Mouse (Mus musculus) intestine, embryonic 15.5 days (tissue): Measurements from ENCODE around the gene Golga4. TPM values are rescaled to one million over a fixed set of nuclear protein-coding genes. Genes with fewer than 3 reads are reported as not detected.

Experiments used
- ATAC-seq: fragments of 200-750 bp; cut with Nextera tagmentation; 2 replicates; pipeline ENCODE4 v1.8.0; 2017; ENCODE audit warnings: moderate TSS enrichment, moderate library complexity
- H3K27ac ChIP-seq: fragments of 300-500 bp; sonication (generic); 2 replicates; pipeline ENCODE4 v1.5.1; 2015; ENCODE audit warnings: mild to moderate bottlenecking, inconsistent platforms
- H3K27me3 ChIP-seq: fragments of 300-500 bp; sonication (generic); replicated peaks from 2 replicates; pipeline ENCODE4 v1.6.1; 2015; ENCODE audit warnings: inconsistent platforms
- H3K36me3 ChIP-seq: fragments of 300-500 bp; sonication (generic); 2 replicates; pipeline ENCODE4 v1.6.1; 2015; ENCODE audit warnings: inconsistent platforms
- H3K4me1 ChIP-seq: fragments of 300-500 bp; sonication (generic); replicated peaks from 2 replicates; pipeline ENCODE4 v1.6.1; 2015; ENCODE audit warnings: inconsistent platforms
- H3K4me2 ChIP-seq: fragments of 300-500 bp; sonication (generic); replicated peaks from 2 replicates; pipeline ENCODE4 v1.6.1; 2015; ENCODE audit warnings: mild to moderate bottlenecking, inconsistent platforms
- H3K4me3 ChIP-seq: fragments of 300-500 bp; sonication (generic); replicated peaks from 2 replicates; pipeline ENCODE4 v1.5.1; 2015; ENCODE audit warnings: inconsistent platforms
- H3K9ac ChIP-seq: fragments of 300-500 bp; sonication (generic); 2 replicates; pipeline ENCODE4 v1.6.1; 2015; ENCODE audit warnings: inconsistent platforms
- H3K9me3 ChIP-seq: fragments of 300-500 bp; sonication (generic); 2 replicates; pipeline ENCODE4 v1.6.1; 2016; ENCODE audit warnings: inconsistent platforms
- WGBS: fragments of 180-500 bp; shearing (Covaris S2); methylation state at CpG from one replicate; pipeline ENCODE4 v1.1.7; 2015; 5-methylcytosine and 5-hydroxymethylcytosine counted together
- polyA plus RNA-seq: library from polyadenylated mRNA; unstranded; fragments of >200 nt; fragmentation: Nextera tagmentation; extraction: Ambion mirVana; gene quantifications from 2 replicates; pipeline ENCODE4 v1.2.1, GENCODE M21; 2015

Gene Golga4
- 59.5 and 61.6 TPM in 2 replicates for polyA plus RNA-seq

DNA sequence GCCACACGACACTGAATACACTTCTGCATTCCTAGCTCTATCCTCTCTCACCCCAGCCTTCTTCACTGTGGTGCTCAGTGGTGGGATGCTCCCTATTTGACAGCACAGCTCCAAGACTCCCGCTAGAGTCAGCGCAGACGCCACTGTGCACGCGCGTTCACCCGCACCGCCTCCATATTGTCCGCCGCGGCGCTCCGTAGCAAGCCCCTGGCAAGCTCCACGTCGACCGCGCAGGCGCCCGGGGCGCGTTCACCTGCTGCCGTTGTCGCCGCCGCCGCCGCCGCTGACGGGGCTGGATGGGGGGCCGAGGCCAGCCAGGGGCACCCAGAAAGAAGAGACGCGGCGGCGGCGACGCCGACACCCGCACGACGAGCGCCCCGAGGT lies at the start of gene Golga4:
TSS of gene Golga4 (plus strand) at position 248 of the 384 bp plus-strand sequence.
- peak within 1 kb of the TSS; percentile 84 for H3K27ac ChIP-seq
- H3K27me3 ChIP-seq: no peaks in the 10 kb centered on the region
- peak within 1 kb of the TSS; percentile 92 for H3K4me3 ChIP-seq
- WGBS: under 1% methylated on average over 43 of the region's 43 CpGs
- peak within 1 kb of the TSS; percentile 94 for H3K4me2 ChIP-seq
- ATAC-seq: peak; percentile 85
- H3K4me1 ChIP-seq: peaks cover 25% of the 10 kb centered on the region
- H3K9ac ChIP-seq: peak within 1 kb of the TSS; percentile 89
- H3K9me3 ChIP-seq: no peaks in the 10 kb centered on the region
- no peaks in the 10 kb centered on the region for H3K36me3 ChIP-seq

DNA sequence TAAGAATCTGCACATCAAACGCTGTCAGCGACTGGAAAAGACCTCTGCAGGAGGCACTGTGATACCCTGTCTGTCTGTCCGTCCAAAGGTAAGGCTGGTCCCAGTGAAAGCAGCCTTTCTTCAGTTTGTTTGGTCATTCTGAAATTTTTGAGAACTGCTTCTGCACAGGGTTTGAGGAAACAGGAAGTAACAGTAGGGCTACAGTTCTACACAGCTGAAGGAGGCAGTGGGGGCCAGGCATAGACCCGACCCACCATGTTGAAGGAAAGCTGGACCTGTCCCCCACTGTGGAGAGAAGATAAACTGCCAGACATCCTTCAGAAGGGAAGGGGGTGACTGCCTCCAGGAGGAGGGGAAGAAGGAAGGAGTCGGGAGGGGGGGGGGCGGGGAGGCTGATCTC lies 49.7 kb upstream of the Golga4 start:
- WGBS: 34% methylated on average over 6 of the region's 6 CpGs
- H3K9me3 ChIP-seq: no peaks in the 10 kb centered on the region
- H3K27me3 ChIP-seq: no peaks in the 10 kb centered on the region
- H3K4me2 ChIP-seq: no peak overlapping the region
- H3K27ac ChIP-seq: no peak overlapping the region
- no peak overlapping the region for H3K4me3 ChIP-seq
- no peaks in the 10 kb centered on the region for H3K4me1 ChIP-seq
- no peak overlapping the region for H3K9ac ChIP-seq
- no peak for ATAC-seq
- no peaks in the 10 kb centered on the region for H3K36me3 ChIP-seq

DNA sequence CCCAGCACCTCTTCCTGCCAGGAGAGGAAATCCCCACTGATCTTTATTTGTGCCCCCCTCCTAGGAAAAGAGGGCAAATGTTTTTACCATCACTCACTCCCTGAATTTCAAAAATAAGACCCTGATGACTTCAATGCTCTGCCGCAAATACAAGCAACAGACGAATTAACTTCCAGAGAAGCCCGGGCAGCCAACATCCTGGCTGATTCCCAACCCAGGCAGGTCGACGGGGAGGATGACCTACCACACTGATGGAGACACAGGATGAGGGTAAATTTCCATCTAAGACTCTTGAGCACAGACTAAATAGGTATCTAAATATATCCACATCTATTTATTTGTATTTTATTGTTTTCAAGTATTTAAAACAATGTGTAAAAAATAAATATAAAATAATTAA lies 48.0 kb upstream of the Golga4 start:
- H3K4me2 ChIP-seq: no peak overlapping the region
- no peak for ATAC-seq
- no peak overlapping the region for H3K4me3 ChIP-seq
- H3K27ac ChIP-seq: no peak overlapping the region
- 16% methylated on average over 5 of the region's 5 CpGs for WGBS
- H3K9me3 ChIP-seq: no peaks in the 10 kb centered on the region
- H3K36me3 ChIP-seq: no peaks in the 10 kb centered on the region
- no peak overlapping the region for H3K9ac ChIP-seq
- H3K4me1 ChIP-seq: no peaks in the 10 kb centered on the region
- no peaks in the 10 kb centered on the region for H3K27me3 ChIP-seq

DNA sequence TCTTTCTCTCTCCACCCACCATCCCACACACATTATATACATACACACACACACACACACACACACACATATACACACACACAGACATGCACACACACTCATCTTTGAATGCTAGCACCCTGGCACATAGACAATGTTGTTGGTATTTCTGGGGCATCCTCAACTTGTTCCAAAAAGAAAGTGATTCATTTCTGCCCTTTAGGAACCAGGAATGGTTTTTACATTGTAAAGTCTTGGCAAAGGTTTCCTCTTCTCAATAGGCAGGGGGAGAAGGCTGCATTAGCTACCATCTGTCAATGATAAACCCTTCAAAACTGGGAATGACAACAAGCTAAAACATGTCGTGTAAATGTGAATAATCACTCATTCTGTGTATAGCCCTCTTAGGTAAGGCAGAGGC lies 42.0 kb upstream of the Golga4 start:
- H3K4me3 ChIP-seq: no peak overlapping the region
- no peak overlapping the region for H3K4me2 ChIP-seq
- no peaks in the 10 kb centered on the region for H3K4me1 ChIP-seq
- no peaks in the 10 kb centered on the region for H3K9me3 ChIP-seq
- no peak overlapping the region for H3K27ac ChIP-seq
- peaks cover 17% of the 10 kb centered on the region for H3K27me3 ChIP-seq
- no peak overlapping the region for H3K9ac ChIP-seq
- ATAC-seq: no peak
- WGBS: 65% methylated on average over 1 of the region's 1 CpGs
- no peaks in the 10 kb centered on the region for H3K36me3 ChIP-seq

DNA sequence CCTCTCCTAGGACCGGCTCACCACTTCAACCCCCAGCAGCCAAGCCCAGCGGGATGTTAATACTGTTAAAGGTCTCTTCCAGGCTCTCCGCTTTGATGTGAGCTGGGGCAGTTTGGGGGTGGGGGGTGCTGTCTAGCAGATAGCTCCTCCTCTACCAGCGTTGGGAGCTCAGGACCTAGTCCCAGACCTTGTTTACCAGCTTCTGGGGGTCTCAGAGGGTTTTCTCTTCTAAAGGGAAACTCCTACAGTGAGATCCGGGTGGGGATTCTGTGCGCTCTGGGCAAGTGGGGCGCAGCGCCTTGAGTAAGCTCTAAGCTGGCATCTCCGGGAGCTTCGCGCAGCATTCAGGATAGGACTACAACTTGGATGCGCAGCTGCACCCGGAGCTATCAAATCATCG lies 37.8 kb upstream of the Golga4 start:
- H3K9ac ChIP-seq: no peak overlapping the region
- no peak overlapping the region for H3K4me3 ChIP-seq
- H3K36me3 ChIP-seq: no peaks in the 10 kb centered on the region
- no peak overlapping the region for H3K27ac ChIP-seq
- 4% methylated on average over 14 of the region's 14 CpGs for WGBS
- H3K9me3 ChIP-seq: no peaks in the 10 kb centered on the region
- no peak overlapping the region for H3K4me2 ChIP-seq
- ATAC-seq: no peak
- H3K27me3 ChIP-seq: peaks cover 38% of the 10 kb centered on the region
- H3K4me1 ChIP-seq: no peaks in the 10 kb centered on the region

DNA sequence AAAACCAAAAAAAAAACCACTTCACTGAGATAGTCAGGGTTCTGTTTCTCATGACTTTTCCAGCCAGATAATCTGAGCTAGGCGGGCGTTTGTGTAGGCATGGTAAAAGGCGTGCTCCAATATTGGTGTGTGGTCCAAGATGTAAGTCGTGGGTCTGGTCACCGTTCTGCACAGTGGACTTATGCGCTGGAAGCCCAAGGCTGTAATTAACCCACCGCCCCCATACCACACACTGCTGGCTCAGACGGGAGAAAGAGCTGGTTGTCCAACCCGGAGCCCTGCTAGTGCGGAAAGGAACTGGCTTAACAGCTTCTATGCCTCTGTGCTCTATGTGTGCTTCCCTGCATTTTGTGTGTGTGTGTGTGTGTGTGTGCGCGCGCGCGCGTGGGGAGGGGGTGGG lies 36.8 kb upstream of the Golga4 start:
- Histone ChIP-seq H3K4me2 (no peak overlapping the region), H3K4me1 (no peaks in the 10 kb centered on the region), H3K27ac (no peak overlapping the region), H3K27me3 (peaks cover 38% of the 10 kb centered on the region), H3K36me3 (no peaks in the 10 kb centered on the region), H3K9ac (no peak overlapping the region), H3K9me3 (no peaks in the 10 kb centered on the region), H3K4me3 (no peak overlapping the region)
- WGBS: 14% methylated on average over 16 of the region's 16 CpGs
- ATAC-seq: no peak

DNA sequence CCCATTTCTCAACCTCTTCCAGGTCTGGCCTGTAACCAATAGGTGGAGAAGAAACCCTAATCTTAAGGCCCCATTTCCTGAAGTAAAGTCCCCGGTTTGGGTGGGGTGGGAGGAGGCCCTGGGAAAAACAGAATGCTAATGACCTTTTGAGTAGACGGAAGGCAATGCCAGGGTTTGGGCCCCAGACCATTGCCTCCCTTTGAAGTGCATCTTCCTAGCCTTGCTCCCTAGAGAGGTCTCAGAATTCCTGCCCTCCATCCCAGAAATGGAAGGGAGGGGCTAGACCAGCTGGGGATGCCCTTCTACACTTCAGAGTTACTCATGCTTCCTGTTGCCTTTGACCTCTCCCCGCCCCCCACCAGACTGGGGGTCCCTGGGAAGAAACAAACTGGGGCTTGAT lies 34.8 kb upstream of the Golga4 start:
- H3K27ac ChIP-seq: no peak overlapping the region
- no peaks in the 10 kb centered on the region for H3K36me3 ChIP-seq
- H3K27me3 ChIP-seq: peaks cover 53% of the 10 kb centered on the region
- H3K9me3 ChIP-seq: no peaks in the 10 kb centered on the region
- no peak overlapping the region for H3K9ac ChIP-seq
- H3K4me2 ChIP-seq: no peak overlapping the region
- no peak for ATAC-seq
- H3K4me1 ChIP-seq: no peaks in the 10 kb centered on the region
- WGBS: 33% methylated on average over 3 of the region's 3 CpGs
- no peak overlapping the region for H3K4me3 ChIP-seq

DNA sequence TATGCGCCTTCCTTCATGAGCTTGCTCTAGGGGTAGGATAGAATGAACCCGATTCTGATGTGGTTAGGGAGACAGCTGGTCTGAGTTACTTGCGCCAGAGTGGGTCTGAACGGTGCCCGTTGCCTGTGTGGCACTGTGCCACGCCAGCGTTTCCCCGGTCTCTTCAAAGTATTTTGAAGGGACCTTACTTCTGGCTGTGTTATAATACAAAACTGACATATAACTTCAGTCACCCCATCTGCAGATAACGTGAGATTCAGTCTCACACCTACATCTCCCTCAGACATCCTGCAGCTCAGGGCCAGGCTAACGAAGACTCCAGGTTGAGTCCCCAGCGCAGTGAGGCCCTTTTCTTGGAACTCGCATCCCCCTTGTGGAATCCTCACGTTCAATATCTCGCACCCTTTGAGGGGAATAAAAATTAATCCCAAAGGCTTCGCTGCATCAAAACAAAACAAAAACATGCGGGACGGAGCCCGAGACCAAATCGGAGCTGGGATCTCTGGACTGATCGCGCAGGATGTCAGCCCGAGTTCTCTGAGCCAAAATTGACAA lies 29.8 kb upstream of the Golga4 start:
- peak overlapping the region; percentile 87; the same call in 1 of the 2 replicates for H3K4me2 ChIP-seq
- no peak overlapping the region for H3K27ac ChIP-seq
- no peaks in the 10 kb centered on the region for H3K9me3 ChIP-seq
- no peak for ATAC-seq
- H3K4me1 ChIP-seq: peaks cover 20% of the 10 kb centered on the region
- H3K36me3 ChIP-seq: no peaks in the 10 kb centered on the region
- H3K9ac ChIP-seq: no peak overlapping the region
- WGBS: 3% methylated on average over 22 of the region's 22 CpGs
- H3K4me3 ChIP-seq: no peak overlapping the region
- peaks cover 66% of the 10 kb centered on the region for H3K27me3 ChIP-seq

DNA sequence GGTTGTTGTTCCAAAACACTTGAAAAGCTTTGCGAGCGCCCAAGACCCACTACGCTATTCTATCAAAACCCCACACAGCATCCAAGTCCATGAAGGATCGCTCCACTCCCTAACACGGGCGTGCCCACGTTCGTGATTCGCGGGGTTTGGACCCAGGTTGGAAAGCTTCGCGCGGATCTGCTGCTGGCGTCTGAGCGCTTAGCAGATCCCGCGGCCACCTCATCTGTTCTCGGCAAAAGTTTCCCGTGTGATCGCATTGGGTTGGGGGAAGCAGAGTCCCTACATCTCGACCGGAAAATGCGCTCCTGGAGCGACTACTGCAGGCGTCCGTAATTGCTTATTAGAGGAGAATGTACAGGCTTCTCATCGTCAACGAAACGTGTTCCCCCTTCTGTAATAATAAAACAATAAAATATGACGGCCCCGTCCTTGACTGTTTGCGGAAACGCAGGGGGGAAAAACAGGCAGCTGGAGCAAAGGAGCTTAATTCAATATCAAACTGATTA lies 29.2 kb upstream of the Golga4 start:
- peaks cover 68% of the 10 kb centered on the region for H3K27me3 ChIP-seq
- H3K4me1 ChIP-seq: peaks cover 20% of the 10 kb centered on the region
- H3K4me3 ChIP-seq: peak overlapping the region; percentile 43; the same call in 1 of the 2 replicates
- under 1% methylated on average over 33 of the region's 33 CpGs for WGBS
- H3K4me2 ChIP-seq: peak overlapping the region; percentile 87
- H3K9me3 ChIP-seq: no peaks in the 10 kb centered on the region
- no peak overlapping the region for H3K27ac ChIP-seq
- no peak overlapping the region for H3K9ac ChIP-seq
- no peak for ATAC-seq
- no peaks in the 10 kb centered on the region for H3K36me3 ChIP-seq

DNA sequence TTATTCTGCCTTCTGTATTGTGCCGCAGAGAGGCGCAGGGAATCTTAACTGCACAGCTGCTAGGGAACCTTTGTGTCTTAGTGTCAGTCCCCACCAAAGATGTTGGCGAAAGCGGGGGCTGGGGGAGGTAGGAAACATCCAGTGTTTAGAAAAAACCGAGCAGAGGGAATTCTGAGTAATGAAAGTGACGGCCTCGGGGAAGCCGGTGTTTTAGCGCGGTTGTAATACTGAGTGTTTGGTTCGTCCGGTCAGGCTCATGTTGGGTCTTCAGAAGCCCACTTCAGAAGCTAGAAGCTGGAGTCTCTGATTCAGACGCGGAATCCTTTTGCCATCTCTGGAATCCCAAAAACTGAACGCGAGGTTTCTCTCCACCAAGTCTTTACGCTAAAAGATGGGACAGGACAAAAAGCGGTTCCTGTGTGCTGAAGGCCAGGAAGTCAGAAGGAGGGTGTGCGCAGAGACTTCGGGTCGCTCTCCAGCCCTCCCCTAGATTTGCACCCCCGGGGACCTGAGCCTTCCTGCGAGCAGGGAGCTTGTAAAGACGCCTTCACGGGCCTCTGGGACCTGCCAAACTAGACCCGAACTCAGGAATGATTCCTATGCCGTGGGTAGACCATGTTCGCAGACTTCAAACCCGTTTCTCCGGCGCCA lies 28.7 kb upstream of the Golga4 start:
- WGBS: under 1% methylated on average over 31 of the region's 31 CpGs

DNA sequence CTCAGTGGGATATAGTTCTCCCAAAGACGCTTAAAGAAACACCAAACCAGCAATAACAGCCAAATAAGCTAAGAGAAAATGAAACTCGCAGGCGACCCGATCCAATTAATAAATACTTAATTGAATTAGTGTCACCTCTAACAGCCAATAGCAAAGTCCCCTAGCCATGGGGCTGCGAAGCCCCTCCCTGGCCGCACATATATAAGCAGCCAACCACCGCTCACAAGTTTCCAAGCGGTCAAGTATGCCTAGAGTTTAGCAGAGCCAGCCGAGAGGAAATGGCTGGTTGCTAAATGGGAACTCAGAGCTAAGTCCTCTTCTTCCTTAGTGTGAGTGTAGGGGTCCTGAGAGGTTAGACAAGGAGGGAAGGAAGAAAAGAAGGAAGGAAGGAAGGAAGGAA lies 28.1 kb upstream of the Golga4 start, which contains the start of gene Eomes:
TSS of gene Eomes (plus strand) at position 252 of the 400 bp plus-strand sequence.
- Histone ChIP-seq H3K27me3 (peaks cover 75% of the 10 kb centered on the region), H3K4me1 (peaks cover 20% of the 10 kb centered on the region), H3K4me3 (peak within 1 kb of the TSS; percentile 43), H3K36me3 (no peaks in the 10 kb centered on the region), H3K27ac (no peak within 1 kb of the TSS), H3K9me3 (no peaks in the 10 kb centered on the region), H3K4me2 (peak within 1 kb of the TSS; percentile 87), H3K9ac (peak within 1 kb of the TSS; percentile 17; the same call in 1 of the 2 replicates)
- 1% methylated on average over 9 of the region's 9 CpGs for WGBS
- ATAC-seq: no peak

More for the DNA sequence above, 28.7 kb upstream of the Golga4 start:
- Histone ChIP-seq H3K36me3 (no peaks in the 10 kb centered on the region), H3K4me1 (peaks cover 20% of the 10 kb centered on the region), H3K27ac (no peak overlapping the region), H3K9me3 (no peaks in the 10 kb centered on the region), H3K4me2 (peak overlapping the region; percentile 87), H3K27me3 (peaks cover 73% of the 10 kb centered on the region), H3K9ac (no peak overlapping the region), H3K4me3 (peak overlapping the region; percentile 43)
- ATAC-seq: no peak

DNA sequence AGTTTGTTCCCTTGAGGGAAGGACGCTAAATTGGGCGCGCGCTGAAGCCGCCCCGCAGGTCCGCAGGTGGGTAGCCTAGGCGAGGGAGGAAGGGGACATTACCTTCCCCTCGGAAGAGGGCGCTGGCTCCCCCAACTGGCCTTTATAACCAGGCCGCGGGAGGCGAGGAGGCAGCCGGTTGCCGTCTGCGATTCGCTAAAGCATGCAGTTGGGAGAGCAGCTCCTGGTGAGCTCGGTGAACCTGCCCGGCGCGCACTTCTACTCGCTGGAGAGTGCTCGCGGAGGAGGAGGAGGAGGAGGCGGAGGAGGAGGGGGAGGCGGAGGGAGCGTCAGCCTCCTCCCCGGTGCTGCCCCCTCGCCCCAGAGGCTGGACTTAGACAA lies 27.6 kb upstream of the Golga4 start:
- ATAC-seq: peak; percentile 69; the same call in 1 of the 2 replicates
- peaks cover 20% of the 10 kb centered on the region for H3K4me1 ChIP-seq
- H3K27ac ChIP-seq: no peak overlapping the region
- no peaks in the 10 kb centered on the region for H3K9me3 ChIP-seq
- H3K4me3 ChIP-seq: peak overlapping the region; percentile 43
- peaks cover 76% of the 10 kb centered on the region for H3K27me3 ChIP-seq
- no peaks in the 10 kb centered on the region for H3K36me3 ChIP-seq
- WGBS: under 1% methylated on average over 24 of the region's 29 CpGs
- H3K4me2 ChIP-seq: peak overlapping the region; percentile 87
- no peak overlapping the region for H3K9ac ChIP-seq
